Mouse (Mus musculus): ENCODE measurements around the gene Rpgrip1. TPM values are rescaled to one million over a fixed set of nuclear protein-coding genes. Genes with fewer than 3 reads are reported as not detected.
"Not testable (repeated sequence)": the region's sequence is repeated elsewhere in the genome, so short reads cannot be mapped to it uniquely, and the experiment has no call there.

The Rpgrip1 gene
- total RNA-seq (2021), result 1 to 10 TPM; 1.1 to 2.3 TPM

- DNase-seq, result no peak
Observed at GRCm38 (mm10) chr14:52110346-52110745, at the start of gene Rpgrip1. Rpgrip1 (plus strand) TSS chr14:52110704.

- DNase-seq, result no peak
Observed at GRCm38 (mm10) chr14:52060800-52061199, 49.7 kb upstream of the Rpgrip1 start.

GRCm38 (mm10) chr14:52061798-52062197 is 48.7 kb upstream of the Rpgrip1 start:
- no peak for DNase-seq

GRCm38 (mm10) chr14:52066135-52066534 is 44.4 kb upstream of the Rpgrip1 start:
- DNase-seq, result no peak

- DNase-seq, result no peak
Observed at GRCm38 (mm10) chr14:52071599-52072137, 38.8 kb upstream of the Rpgrip1 start.

- no peak for DNase-seq
Observed at GRCm38 (mm10) chr14:52083083-52083482, 27.4 kb upstream of the Rpgrip1 start.

- DNase-seq, result no peak
Observed at GRCm38 (mm10) chr14:52094533-52094932, 16.0 kb upstream of the Rpgrip1 start.

- DNase-seq, result not testable (repeated sequence)
Observed at GRCm38 (mm10) chr14:52097191-52097590, 13.3 kb upstream of the Rpgrip1 start.

- not testable (repeated sequence) for DNase-seq
Observed at GRCm38 (mm10) chr14:52098387-52098786, 12.1 kb upstream of the Rpgrip1 start.

GRCm38 (mm10) chr14:52099563-52099962 is 10.9 kb upstream of the Rpgrip1 start:
- no peak for DNase-seq

- DNase-seq, result no peak
Observed at GRCm38 (mm10) chr14:52100170-52100960, 10.1 kb upstream of the Rpgrip1 start.

GRCm38 (mm10) chr14:52101285-52102157 is 9.0 kb upstream of the Rpgrip1 start:
- DNase-seq, result no peak

GRCm38 (mm10) chr14:52103474-52103855 is 7.0 kb upstream of the Rpgrip1 start:
- DNase-seq, result no peak

- peak; percentile 100 for DNase-seq
Observed at GRCm38 (mm10) chr14:52103856-52104676, 6.4 kb upstream of the Rpgrip1 start, which contains the start of gene Hnrnpc. Hnrnpc (minus strand) TSS chr14:52104028.

GRCm38 (mm10) chr14:52104677-52105285 is 5.7 kb upstream of the Rpgrip1 start:
- no peak for DNase-seq

- DNase-seq, result no peak
Observed at GRCm38 (mm10) chr14:52105308-52105707, 5.2 kb upstream of the Rpgrip1 start.

- DNase-seq, result peak in 1 of 2 experiments; percentile 9
Observed at GRCm38 (mm10) chr14:52106741-52107140, 3.8 kb upstream of the Rpgrip1 start.

- DNase-seq, result no peak
Observed at GRCm38 (mm10) chr14:52108025-52108424, 2.5 kb upstream of the Rpgrip1 start.

GRCm38 (mm10) chr14:52114101-52114500 is 3.6 kb downstream of the Rpgrip1 start:
- DNase-seq, result no peak

- DNase-seq, result no peak
Observed at GRCm38 (mm10) chr14:52117241-52117640, 6.7 kb downstream of the Rpgrip1 start.

- DNase-seq, result no peak
Observed at GRCm38 (mm10) chr14:52118456-52118822, 7.9 kb downstream of the Rpgrip1 start.

Data from layer of hippocampus, postnatal 36 days (tissue).